Mouse (Mus musculus) embryonic facial prominence, embryonic 13.5 days (tissue): Measurements from ENCODE around the gene Islr. TPM values are rescaled to one million over a fixed set of nuclear protein-coding genes. Genes with fewer than 3 reads are reported as not detected.

Source experiments
- ATAC-seq: fragments of 200-750 bp; cut with Nextera tagmentation; 2 replicates; pipeline ENCODE4 v1.8.0; 2017; ENCODE audit warnings: low read depth; ENCODE audit not compliant: insufficient number of reproducible peaks, insufficient read depth, low FRiP score, low TSS enrichment
- H3K27ac ChIP-seq: fragments of 300-500 bp; sonication (generic); 2 replicates; pipeline ENCODE4 v1.5.1; 2015; ENCODE audit warnings: moderate library complexity, mild to moderate bottlenecking, inconsistent platforms
- H3K27me3 ChIP-seq: fragments of 300-500 bp; sonication (generic); 2 replicates; pipeline ENCODE4 v1.6.1; 2015; ENCODE audit warnings: mild to moderate bottlenecking, inconsistent platforms
- H3K36me3 ChIP-seq: fragments of 300-500 bp; sonication (generic); 2 replicates; pipeline ENCODE4 v1.6.1; 2015; ENCODE audit warnings: mild to moderate bottlenecking, inconsistent platforms
- H3K4me1 ChIP-seq: fragments of 300-500 bp; sonication (generic); 2 replicates; pipeline ENCODE4 v1.6.1; 2015; ENCODE audit warnings: inconsistent platforms
- H3K4me2 ChIP-seq: fragments of 300-500 bp; sonication (generic); 2 replicates; pipeline ENCODE4 v1.6.1; 2015; ENCODE audit warnings: moderate library complexity, mild to moderate bottlenecking, inconsistent platforms
- H3K4me3 ChIP-seq: fragments of 300-500 bp; sonication (generic); 2 replicates; pipeline ENCODE4 v1.5.1; 2015; ENCODE audit warnings: mild to moderate bottlenecking, inconsistent platforms
- H3K9ac ChIP-seq: fragments of 300-500 bp; sonication (generic); 2 replicates; pipeline ENCODE4 v1.6.1; 2015; ENCODE audit warnings: mild to moderate bottlenecking, inconsistent platforms
- H3K9me3 ChIP-seq: fragments of 300-500 bp; sonication (generic); 2 replicates; pipeline ENCODE4 v1.6.1; 2016; ENCODE audit warnings: inconsistent platforms
- WGBS: fragments of 180-500 bp; shearing (Covaris S2); methylation state at CpG from one replicate; pipeline ENCODE4 v1.1.7; 2015; ENCODE audit warnings: mixed read lengths; 5-methylcytosine and 5-hydroxymethylcytosine counted together
- polyA plus RNA-seq: library from polyadenylated mRNA; unstranded; fragments of >200 nt; fragmentation: Nextera tagmentation; extraction: Ambion mirVana; gene quantifications from 2 replicates; pipeline ENCODE4 v1.2.1, GENCODE M21; 2015

Islr gene
- polyA plus RNA-seq, 1 experiment from 2014 or later: 75.6 TPM

- H3K4me2 ChIP-seq: no peak overlapping the region
- no peaks in the 10 kb centered on the region for H3K9me3 ChIP-seq
- H3K4me3 ChIP-seq: no peak overlapping the region
- no peaks in the 10 kb centered on the region for H3K4me1 ChIP-seq
- no peak overlapping the region for H3K9ac ChIP-seq
- peaks cover under 1% of the 10 kb centered on the region; the same call in 1 of the 2 replicates for H3K27me3 ChIP-seq
- no peak for ATAC-seq
- WGBS: 64% methylated on average over 6 of the region's 6 CpGs
- no peak overlapping the region for H3K27ac ChIP-seq
- H3K36me3 ChIP-seq: no peaks in the 10 kb centered on the region
Observed at GRCm38 (mm10) chr9:58184456-58184855, 19.6 kb downstream of the Islr start.

- H3K9ac ChIP-seq: no peak overlapping the region
- 83% methylated on average over 2 of the region's 2 CpGs for WGBS
- no peak overlapping the region for H3K4me3 ChIP-seq
- H3K27ac ChIP-seq: no peak overlapping the region
- peaks cover 12% of the 10 kb centered on the region for H3K4me1 ChIP-seq
- no peaks in the 10 kb centered on the region for H3K9me3 ChIP-seq
- no peaks in the 10 kb centered on the region for H3K27me3 ChIP-seq
- no peak overlapping the region for H3K4me2 ChIP-seq
- no peaks in the 10 kb centered on the region for H3K36me3 ChIP-seq
- ATAC-seq: no peak
Observed at GRCm38 (mm10) chr9:58179390-58179789, 24.7 kb downstream of the Islr start.

GRCm38 (mm10) chr9:58177165-58177564, 26.9 kb downstream of the Islr start:
- no peak overlapping the region for H3K27ac ChIP-seq
- no peak overlapping the region for H3K9ac ChIP-seq
- ATAC-seq: no peak
- H3K36me3 ChIP-seq: no peaks in the 10 kb centered on the region
- no peaks in the 10 kb centered on the region for H3K9me3 ChIP-seq
- H3K4me1 ChIP-seq: peaks cover 12% of the 10 kb centered on the region
- H3K4me3 ChIP-seq: no peak overlapping the region
- WGBS: 67% methylated on average over 4 of the region's 4 CpGs
- H3K4me2 ChIP-seq: no peak overlapping the region
- no peaks in the 10 kb centered on the region for H3K27me3 ChIP-seq

GRCm38 (mm10) chr9:58175745-58176487, 28.2 kb downstream of the Islr start:
- ATAC-seq: no peak
- Histone ChIP-seq H3K4me2 (no peak overlapping the region), H3K36me3 (no peaks in the 10 kb centered on the region), H3K9me3 (no peaks in the 10 kb centered on the region), H3K9ac (no peak overlapping the region), H3K27me3 (no peaks in the 10 kb centered on the region), H3K27ac (peak overlapping the region; percentile 44; the same call in 1 of the 2 replicates), H3K4me1 (peaks cover 12% of the 10 kb centered on the region), H3K4me3 (no peak overlapping the region)
- WGBS: 22% methylated on average over 5 of the region's 5 CpGs

- H3K4me2 ChIP-seq: no peak overlapping the region
- no peak overlapping the region for H3K4me3 ChIP-seq
- H3K27me3 ChIP-seq: no peaks in the 10 kb centered on the region
- no peak overlapping the region for H3K9ac ChIP-seq
- WGBS: 28% methylated on average over 5 of the region's 5 CpGs
- H3K36me3 ChIP-seq: no peaks in the 10 kb centered on the region
- peaks cover 12% of the 10 kb centered on the region for H3K4me1 ChIP-seq
- no peak for ATAC-seq
- no peaks in the 10 kb centered on the region for H3K9me3 ChIP-seq
- H3K27ac ChIP-seq: no peak overlapping the region
Observed at GRCm38 (mm10) chr9:58174818-58175251, 29.3 kb downstream of the Islr start.

- WGBS: 52% methylated on average over 2 of the region's 2 CpGs
Observed at GRCm38 (mm10) chr9:58172863-58173262, 31.2 kb downstream of the Islr start.

GRCm38 (mm10) chr9:58169426-58169825, 34.7 kb downstream of the Islr start:
- ATAC-seq: no peak
- Histone ChIP-seq H3K36me3 (no peaks in the 10 kb centered on the region), H3K4me2 (no peak overlapping the region), H3K9me3 (peaks cover 7% of the 10 kb centered on the region; the same call in 1 of the 2 replicates), H3K4me3 (no peak overlapping the region), H3K9ac (no peak overlapping the region), H3K27me3 (no peaks in the 10 kb centered on the region), H3K4me1 (peaks cover 14% of the 10 kb centered on the region), H3K27ac (no peak overlapping the region)
- WGBS: 55% methylated on average over 6 of the region's 6 CpGs

More at GRCm38 (mm10) chr9:58172863-58173262, 31.2 kb downstream of the Islr start:
- no peak overlapping the region for H3K27ac ChIP-seq
- H3K36me3 ChIP-seq: no peaks in the 10 kb centered on the region
- H3K27me3 ChIP-seq: no peaks in the 10 kb centered on the region
- peaks cover 25% of the 10 kb centered on the region for H3K4me1 ChIP-seq
- no peak overlapping the region for H3K9ac ChIP-seq
- H3K4me2 ChIP-seq: no peak overlapping the region
- H3K4me3 ChIP-seq: no peak overlapping the region
- no peak for ATAC-seq
- no peaks in the 10 kb centered on the region for H3K9me3 ChIP-seq

- H3K4me3 ChIP-seq: no peak overlapping the region
- no peaks in the 10 kb centered on the region for H3K27me3 ChIP-seq
- WGBS: 34% methylated on average over 3 of the region's 3 CpGs
- H3K4me2 ChIP-seq: no peak overlapping the region
- H3K27ac ChIP-seq: no peak overlapping the region
- H3K4me1 ChIP-seq: peaks cover 14% of the 10 kb centered on the region
- no peak overlapping the region for H3K9ac ChIP-seq
- peaks cover 7% of the 10 kb centered on the region; the same call in 1 of the 2 replicates for H3K9me3 ChIP-seq
- H3K36me3 ChIP-seq: no peaks in the 10 kb centered on the region
- no peak for ATAC-seq
Observed at GRCm38 (mm10) chr9:58168880-58169279, 35.2 kb downstream of the Islr start.

GRCm38 (mm10) chr9:58165779-58166178, 38.3 kb downstream of the Islr start:
- H3K27me3 ChIP-seq: no peaks in the 10 kb centered on the region
- ATAC-seq: no peak
- no peak overlapping the region for H3K27ac ChIP-seq
- H3K4me2 ChIP-seq: no peak overlapping the region
- H3K9me3 ChIP-seq: peaks cover 7% of the 10 kb centered on the region; the same call in 1 of the 2 replicates
- no peak overlapping the region for H3K9ac ChIP-seq
- H3K4me1 ChIP-seq: peaks cover 18% of the 10 kb centered on the region
- H3K4me3 ChIP-seq: no peak overlapping the region
- H3K36me3 ChIP-seq: no peaks in the 10 kb centered on the region
- 87% methylated on average over 1 of the region's 1 CpGs for WGBS

- H3K9me3 ChIP-seq: peaks cover 7% of the 10 kb centered on the region; the same call in 1 of the 2 replicates
- no peak overlapping the region for H3K9ac ChIP-seq
- no peak overlapping the region for H3K4me2 ChIP-seq
- no peaks in the 10 kb centered on the region for H3K36me3 ChIP-seq
- peaks cover 28% of the 10 kb centered on the region for H3K4me1 ChIP-seq
- H3K27me3 ChIP-seq: no peaks in the 10 kb centered on the region
- WGBS: 69% methylated on average over 5 of the region's 5 CpGs
- no peak for ATAC-seq
- H3K4me3 ChIP-seq: no peak overlapping the region
- H3K27ac ChIP-seq: no peak overlapping the region
Observed at GRCm38 (mm10) chr9:58163146-58163545, 41.0 kb downstream of the Islr start.

GRCm38 (mm10) chr9:58162173-58162572, 41.9 kb downstream of the Islr start:
- Histone ChIP-seq H3K4me1 (peaks cover 37% of the 10 kb centered on the region), H3K9me3 (peaks cover 7% of the 10 kb centered on the region; the same call in 1 of the 2 replicates), H3K4me3 (no peak overlapping the region), H3K36me3 (no peaks in the 10 kb centered on the region), H3K4me2 (no peak overlapping the region), H3K27me3 (no peaks in the 10 kb centered on the region), H3K9ac (no peak overlapping the region), H3K27ac (no peak overlapping the region)
- ATAC-seq: no peak
- WGBS: 88% methylated on average over 3 of the region's 3 CpGs

- H3K27me3 ChIP-seq: no peaks in the 10 kb centered on the region
- H3K4me2 ChIP-seq: no peak overlapping the region
- H3K36me3 ChIP-seq: no peaks in the 10 kb centered on the region
- H3K9ac ChIP-seq: no peak overlapping the region
- ATAC-seq: no peak
- 83% methylated on average over 5 of the region's 5 CpGs for WGBS
- H3K9me3 ChIP-seq: no peaks in the 10 kb centered on the region
- peaks cover 56% of the 10 kb centered on the region for H3K4me1 ChIP-seq
- peak overlapping the region; percentile 97 for H3K27ac ChIP-seq
- H3K4me3 ChIP-seq: no peak overlapping the region
Observed at GRCm38 (mm10) chr9:58160315-58160714, 43.8 kb downstream of the Islr start.
